Mouse (Mus musculus) left cerebral cortex, adult 2 months (tissue): ENCODE results near the gene Pld2. TPM values are rescaled to one million over a fixed set of nuclear protein-coding genes. Genes with fewer than 3 reads are reported as not detected.
"Not testable (repeated sequence)": the region's sequence is repeated elsewhere in the genome, so short reads cannot be mapped to it uniquely, and the experiment has no call there.

ENCODE experiments used
- DNase-seq, 2 experiments: peaks; one replicate each; pipeline ENCODE4 v3.0.0; 2021 to 2022; ENCODE audit warnings: low spot score in 2 of 2, mixed read lengths in 1 of 2; ENCODE audit errors: extremely low spot score in 1 of 2
- H3K27ac ChIP-seq: fragments of 200-600 bp; 2 replicates; pipeline ENCODE4 v1.8.1; 2022
- H3K4me3 ChIP-seq: fragments of 200-600 bp; 2 replicates; pipeline ENCODE4 v1.8.1; 2022
- CTCF ChIP-seq: fragments of 200-600 bp; IDR thresholded peaks from 2 replicates; pipeline ENCODE4 v1.8.1; 2022; ENCODE audit warnings: antibody characterized with exemption, mild to moderate bottlenecking, moderate library complexity
- intact Hi-C: fragments of 180-260 bp; cut with DNase I; formaldehyde crosslinking; loops from one replicate; pipeline ENCODE4 v1.15.1; 2025
- total RNA-seq, 2 experiments: library from RNA; stranded (reverse); gene quantifications; 2 replicates each; pipeline ENCODE4 v1.2.3; 2021

Pld2 gene
- total RNA-seq, 2 experiments from 2014 or later: 12.8 to 13.6 TPM

GRCm38 (mm10) chr11:70562995-70563469 lies 23.2 kb downstream of the Pld2 start:
- TF ChIP-seq CTCF: no peak
- no peak for DNase-seq
- H3K27ac ChIP-seq: peak overlapping the region; percentile 98
- H3K4me3 ChIP-seq: peak overlapping the region; percentile 100
- intact Hi-C loops: loop anchor here (2.0 kb wide), 2 partner anchors 22 to 38 kb away; partner anchors contain the start of genes Pld2 and Psmb6

GRCm38 (mm10) chr11:70563470-70564275 lies 23.8 kb downstream of the Pld2 start:
- H3K27ac ChIP-seq: peak overlapping the region; percentile 98
- TF ChIP-seq CTCF: no peak
- peak in 1 of 2 experiments; percentile 41 for DNase-seq

GRCm38 (mm10) chr11:70564276-70564873 lies 24.5 kb downstream of the Pld2 start:
- Histone ChIP-seq H3K4me3 (peak overlapping the region; percentile 100), H3K27ac (no peak overlapping the region; the same call in 1 of the 2 replicates)
- no peak for TF ChIP-seq CTCF
- intact Hi-C loops: loop anchor here (2.0 kb wide), 1 partner anchor 20 kb away; no protein-coding TSS in a partner anchor
- DNase-seq: no peak

More at GRCm38 (mm10) chr11:70563470-70564275, 23.8 kb downstream of the Pld2 start:
- intact Hi-C loops: loop anchor here (2.0 kb wide), 3 partner anchors 21 to 39 kb away; partner anchors contain the start of genes Pld2 and Psmb6
- peak overlapping the region; percentile 100 for H3K4me3 ChIP-seq

- TF ChIP-seq CTCF: no peak
- no peak for DNase-seq
- Histone ChIP-seq H3K4me3 (no peak overlapping the region), H3K27ac (peak overlapping the region; percentile 33)
- intact Hi-C loops: no loop called here
Measured at GRCm38 (mm10) chr11:70566586-70566985, 26.7 kb downstream of the Pld2 start.

GRCm38 (mm10) chr11:70570614-70571013 lies 30.8 kb downstream of the Pld2 start:
- H3K27ac ChIP-seq, DNase-seq, H3K4me3 ChIP-seq, intact Hi-C loops: not testable (repeated sequence)

- TF ChIP-seq CTCF: no peak
- Histone ChIP-seq H3K4me3 (no peak overlapping the region), H3K27ac (peak overlapping the region; percentile 40)
- intact Hi-C loops: no loop called here
- no peak for DNase-seq
Measured at GRCm38 (mm10) chr11:70571641-70572040, 31.8 kb downstream of the Pld2 start.

GRCm38 (mm10) chr11:70572348-70572902 lies 32.6 kb downstream of the Pld2 start:
- intact Hi-C loops: no loop called here
- no peak for DNase-seq
- peak overlapping the region; percentile 40 for H3K27ac ChIP-seq
- H3K4me3 ChIP-seq: no peak overlapping the region
- TF ChIP-seq CTCF: no peak

GRCm38 (mm10) chr11:70573872-70574271 lies 34.0 kb downstream of the Pld2 start:
- Histone ChIP-seq H3K27ac (peak overlapping the region; percentile 64; the same call in 1 of the 2 replicates), H3K4me3 (no peak overlapping the region)
- no peak for TF ChIP-seq CTCF
- intact Hi-C loops: no loop called here
- DNase-seq: no peak

- H3K27ac ChIP-seq: no peak overlapping the region
- no peak for DNase-seq
- TF ChIP-seq CTCF: no peak
- no peak overlapping the region for H3K4me3 ChIP-seq
- intact Hi-C loops: no loop called here
Measured at GRCm38 (mm10) chr11:70577201-70577600, 37.3 kb downstream of the Pld2 start.

GRCm38 (mm10) chr11:70578962-70579361 lies 39.1 kb downstream of the Pld2 start:
- Histone ChIP-seq H3K4me3 (no peak overlapping the region), H3K27ac (peak overlapping the region; percentile 3; the same call in 1 of the 2 replicates)
- no peak for TF ChIP-seq CTCF
- DNase-seq: no peak
- intact Hi-C loops: no loop called here

- Histone ChIP-seq H3K27ac (peak overlapping the region; percentile 72), H3K4me3 (no peak overlapping the region)
- TF ChIP-seq CTCF: no peak
- no peak for DNase-seq
- intact Hi-C loops: no loop called here
Measured at GRCm38 (mm10) chr11:70579710-70580357, 40.0 kb downstream of the Pld2 start.

- DNase-seq: no peak
- TF ChIP-seq CTCF: no peak
- intact Hi-C loops: no loop called here
- no peak overlapping the region for H3K4me3 ChIP-seq
- peak overlapping the region; percentile 72 for H3K27ac ChIP-seq
Measured at GRCm38 (mm10) chr11:70580358-70580720, 40.5 kb downstream of the Pld2 start.
